Mouse (Mus musculus): ENCODE results near the gene Pias3. TPM values are rescaled to one million over a fixed set of nuclear protein-coding genes. Genes with fewer than 3 reads are reported as not detected.
A peak's percentile ranks its signal among the peaks of the same experiment; 100 is the strongest.

Pias3 gene
- polyA plus RNA-seq, 1 experiment from 2014 or later = 7.2 TPM

- 51% methylated on average over 2 of the region's 2 CpGs for WGBS (ENCODE audit: insufficient replicate concordance)
- Histone ChIP-seq H3K27ac (ENCODE audit: low read length) (no peak overlapping the region), H3K4me3 (ENCODE audit: low read depth, low read length) (no peak overlapping the region), H3K9me3 (replicated peaks; ENCODE audit: control insufficient read depth, low read length) (no peaks in the 10 kb centered on the region), H3K4me1 (ENCODE audit: control insufficient read depth, low read depth, low read length) (peaks cover 3% of the 10 kb centered on the region; the same call in 1 of the 2 replicates), H3K9ac (ENCODE audit: low read depth, low read length) (no peak overlapping the region), H3K4me2 (ENCODE audit: low read depth, low read length) (peak overlapping the region; percentile 79; the same call in 1 of the 2 replicates), H3K27me3 (ENCODE audit: control insufficient read depth, insufficient read depth, low read depth, low read length) (peaks cover 7% of the 10 kb centered on the region), H3K36me3 (ENCODE audit: control insufficient read depth, insufficient read depth) (peaks cover 24% of the 10 kb centered on the region)
- no peak for ATAC-seq (ENCODE audit: low read depth)
Observed at GRCm38 (mm10) chr3:96708684-96709064, 12.5 kb downstream of the Pias3 start.

GRCm38 (mm10) chr3:96714286-96714685 lies 18.1 kb downstream of the Pias3 start:
- no peak for ATAC-seq (ENCODE audit: low read depth)
- H3K4me2 ChIP-seq (ENCODE audit: low read depth, low read length) = no peak overlapping the region
- peaks cover 31% of the 10 kb centered on the region for H3K36me3 ChIP-seq (ENCODE audit: control insufficient read depth, insufficient read depth)
- H3K27ac ChIP-seq (ENCODE audit: low read length) = no peak overlapping the region
- no peaks in the 10 kb centered on the region for H3K27me3 ChIP-seq (ENCODE audit: control insufficient read depth, insufficient read depth, low read depth, low read length)
- H3K9me3 ChIP-seq (replicated peaks; ENCODE audit: control insufficient read depth, low read length) = no peaks in the 10 kb centered on the region
- H3K9ac ChIP-seq (ENCODE audit: low read depth, low read length) = no peak overlapping the region
- no peaks in the 10 kb centered on the region for H3K4me1 ChIP-seq (ENCODE audit: control insufficient read depth, low read depth, low read length)
- WGBS (ENCODE audit: insufficient replicate concordance) = 69% methylated on average over 5 of the region's 5 CpGs
- H3K4me3 ChIP-seq (ENCODE audit: low read depth, low read length) = no peak overlapping the region

DNA sequence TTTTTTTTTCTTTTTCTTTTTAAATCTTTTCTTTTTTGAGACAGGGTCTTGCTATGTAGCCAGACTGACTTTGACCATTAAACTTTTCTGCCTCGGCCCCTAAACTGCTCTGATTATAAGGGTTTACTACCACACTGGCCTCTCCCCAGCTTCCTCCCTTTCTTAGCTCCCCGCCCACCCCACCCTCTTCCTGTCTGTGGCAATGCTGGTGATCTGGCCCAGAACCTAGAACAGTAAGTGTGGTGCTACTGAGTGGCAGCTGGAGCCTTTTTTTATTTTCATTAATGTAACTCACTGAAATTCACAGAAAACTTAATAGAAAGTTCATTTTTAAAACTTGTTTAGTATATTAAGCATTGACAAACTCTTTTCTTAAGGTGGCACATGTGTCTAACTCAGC lies 19.7 kb downstream of the Pias3 start:
- no peak overlapping the region for H3K4me2 ChIP-seq (ENCODE audit: low read depth, low read length)
- H3K27ac ChIP-seq (ENCODE audit: low read length) = no peak overlapping the region
- no peaks in the 10 kb centered on the region for H3K27me3 ChIP-seq (ENCODE audit: control insufficient read depth, insufficient read depth, low read depth, low read length)
- WGBS (ENCODE audit: insufficient replicate concordance) = 29% methylated on average over 2 of the region's 2 CpGs
- ATAC-seq (ENCODE audit: low read depth) = no peak
- H3K36me3 ChIP-seq (ENCODE audit: control insufficient read depth, insufficient read depth) = peaks cover 22% of the 10 kb centered on the region
- H3K9me3 ChIP-seq (replicated peaks; ENCODE audit: control insufficient read depth, low read length) = no peaks in the 10 kb centered on the region
- H3K9ac ChIP-seq (ENCODE audit: low read depth, low read length) = no peak overlapping the region
- no peaks in the 10 kb centered on the region for H3K4me1 ChIP-seq (ENCODE audit: control insufficient read depth, low read depth, low read length)
- no peak overlapping the region for H3K4me3 ChIP-seq (ENCODE audit: low read depth, low read length)

- Histone ChIP-seq H3K4me2 (ENCODE audit: low read depth, low read length) (no peak overlapping the region), H3K27ac (ENCODE audit: low read length) (no peak overlapping the region), H3K4me3 (ENCODE audit: low read depth, low read length) (no peak overlapping the region), H3K4me1 (ENCODE audit: control insufficient read depth, low read depth, low read length) (peaks cover 7% of the 10 kb centered on the region; the same call in 1 of the 2 replicates), H3K27me3 (ENCODE audit: control insufficient read depth, insufficient read depth, low read depth, low read length) (no peaks in the 10 kb centered on the region), H3K9me3 (replicated peaks; ENCODE audit: control insufficient read depth, low read length) (no peaks in the 10 kb centered on the region), H3K36me3 (ENCODE audit: control insufficient read depth, insufficient read depth) (peaks cover 6% of the 10 kb centered on the region), H3K9ac (ENCODE audit: low read depth, low read length) (no peak overlapping the region)
- no peak for ATAC-seq (ENCODE audit: low read depth)
- 63% methylated on average over 14 of the region's 14 CpGs for WGBS (ENCODE audit: insufficient replicate concordance)
Observed at GRCm38 (mm10) chr3:96719173-96719572, 23.0 kb downstream of the Pias3 start.

DNA sequence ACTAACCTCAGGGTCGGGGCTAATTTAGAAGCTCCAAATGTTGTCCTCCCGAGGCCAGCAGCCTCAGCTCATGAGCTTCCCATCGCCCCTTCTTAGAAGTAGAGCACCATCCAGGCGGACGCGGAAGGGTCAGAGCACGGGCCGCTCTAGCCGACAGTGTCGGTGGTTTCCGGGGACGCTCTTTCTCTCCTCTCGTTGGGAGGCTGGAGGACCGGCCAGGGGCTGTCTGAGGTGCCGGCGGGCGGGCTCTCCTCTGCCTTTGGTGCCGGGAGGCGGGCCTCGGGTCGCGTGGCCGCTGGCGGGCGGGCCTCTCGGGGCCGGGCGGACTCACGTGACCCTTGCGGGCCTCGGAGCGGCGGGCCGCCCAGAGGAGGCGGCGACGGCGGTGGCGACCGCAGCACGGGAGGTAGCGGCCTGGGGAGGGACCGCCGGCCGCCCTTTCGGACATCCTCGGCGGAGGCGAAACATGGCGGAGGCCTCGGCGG lies 31.2 kb downstream of the Pias3 start, which contains the start of the genes Polr3c and Rnf115:
Gene Polr3c (minus strand): TSS at position 286 of the 485 bp plus-strand sequence.
Gene Rnf115 (plus strand): TSS at position 322 of the 485 bp plus-strand sequence.
- Histone ChIP-seq H3K9ac (ENCODE audit: low read depth, low read length) (peak within 1 kb of the TSS; percentile 94), H3K4me2 (ENCODE audit: low read depth, low read length) (peak within 1 kb of the TSS; percentile 80), H3K9me3 (replicated peaks; ENCODE audit: control insufficient read depth, low read length) (no peaks in the 10 kb centered on the region), H3K36me3 (ENCODE audit: control insufficient read depth, insufficient read depth) (peaks cover 2% of the 10 kb centered on the region), H3K27me3 (ENCODE audit: control insufficient read depth, insufficient read depth, low read depth, low read length) (no peaks in the 10 kb centered on the region), H3K27ac (ENCODE audit: low read length) (peak within 1 kb of the TSS; percentile 93), H3K4me1 (ENCODE audit: control insufficient read depth, low read depth, low read length) (peaks cover 19% of the 10 kb centered on the region), H3K4me3 (ENCODE audit: low read depth, low read length) (peak within 1 kb of the TSS; percentile 95)
- WGBS (ENCODE audit: insufficient replicate concordance) = under 1% methylated on average over 52 of the region's 52 CpGs
- peak; percentile 99 for ATAC-seq (ENCODE audit: low read depth)

- no peaks in the 10 kb centered on the region for H3K9me3 ChIP-seq (replicated peaks; ENCODE audit: control insufficient read depth, low read length)
- H3K4me2 ChIP-seq (ENCODE audit: low read depth, low read length) = peak overlapping the region; percentile 80
- no peaks in the 10 kb centered on the region for H3K27me3 ChIP-seq (ENCODE audit: control insufficient read depth, insufficient read depth, low read depth, low read length)
- H3K9ac ChIP-seq (ENCODE audit: low read depth, low read length) = peak overlapping the region; percentile 94
- H3K36me3 ChIP-seq (ENCODE audit: control insufficient read depth, insufficient read depth) = peaks cover 2% of the 10 kb centered on the region; the same call in 1 of the 2 replicates
- peak overlapping the region; percentile 95 for H3K4me3 ChIP-seq (ENCODE audit: low read depth, low read length)
- H3K4me1 ChIP-seq (ENCODE audit: control insufficient read depth, low read depth, low read length) = peaks cover 15% of the 10 kb centered on the region
- WGBS (ENCODE audit: insufficient replicate concordance) = under 1% methylated on average over 41 of the region's 42 CpGs
- H3K27ac ChIP-seq (ENCODE audit: low read length) = peak overlapping the region; percentile 93
- ATAC-seq (ENCODE audit: low read depth) = no peak
Observed at GRCm38 (mm10) chr3:96727828-96728633, 31.8 kb downstream of the Pias3 start.

GRCm38 (mm10) chr3:96728634-96729402 lies 32.6 kb downstream of the Pias3 start:
- H3K9me3 ChIP-seq (replicated peaks; ENCODE audit: control insufficient read depth, low read length) = no peaks in the 10 kb centered on the region
- H3K36me3 ChIP-seq (ENCODE audit: control insufficient read depth, insufficient read depth) = no peaks in the 10 kb centered on the region
- WGBS (ENCODE audit: insufficient replicate concordance) = 54% methylated on average over 7 of the region's 7 CpGs
- H3K27me3 ChIP-seq (ENCODE audit: control insufficient read depth, insufficient read depth, low read depth, low read length) = no peaks in the 10 kb centered on the region
- peak overlapping the region; percentile 93 for H3K27ac ChIP-seq (ENCODE audit: low read length)
- H3K9ac ChIP-seq (ENCODE audit: low read depth, low read length) = peak overlapping the region; percentile 94
- no peak for ATAC-seq (ENCODE audit: low read depth)
- H3K4me1 ChIP-seq (ENCODE audit: control insufficient read depth, low read depth, low read length) = peaks cover 15% of the 10 kb centered on the region
- peak overlapping the region; percentile 80 for H3K4me2 ChIP-seq (ENCODE audit: low read depth, low read length)
- peak overlapping the region; percentile 95 for H3K4me3 ChIP-seq (ENCODE audit: low read depth, low read length)

GRCm38 (mm10) chr3:96729403-96729784 lies 33.2 kb downstream of the Pias3 start:
- no peaks in the 10 kb centered on the region for H3K27me3 ChIP-seq (ENCODE audit: control insufficient read depth, insufficient read depth, low read depth, low read length)
- no peak overlapping the region for H3K9ac ChIP-seq (ENCODE audit: low read depth, low read length)
- H3K27ac ChIP-seq (ENCODE audit: low read length) = no peak overlapping the region
- H3K4me1 ChIP-seq (ENCODE audit: control insufficient read depth, low read depth, low read length) = peaks cover 18% of the 10 kb centered on the region
- ATAC-seq (ENCODE audit: low read depth) = no peak
- no peaks in the 10 kb centered on the region for H3K36me3 ChIP-seq (ENCODE audit: control insufficient read depth, insufficient read depth)
- no peaks in the 10 kb centered on the region for H3K9me3 ChIP-seq (replicated peaks; ENCODE audit: control insufficient read depth, low read length)
- H3K4me2 ChIP-seq (ENCODE audit: low read depth, low read length) = no peak overlapping the region; the same call in none of the 2 replicates
- 42% methylated on average over 3 of the region's 3 CpGs for WGBS (ENCODE audit: insufficient replicate concordance)
- H3K4me3 ChIP-seq (ENCODE audit: low read depth, low read length) = no peak overlapping the region

All from liver, embryonic 16.5 days (tissue).